Mouse (Mus musculus) WW6 (cell line): Measurements from ENCODE around the gene Med29.
"Not testable (repeated sequence)": the region's sequence is repeated elsewhere in the genome, so short reads cannot be mapped to it uniquely, and the experiment has no call there.

Source experiments
- DNase-seq: peaks from one replicate; pipeline ENCODE4 v3.0.0-alpha.2; 2013; ENCODE audit warnings: low read depth, low spot score

Med29 gene

GRCm38 (mm10) chr7:28398000-28398399, 5.5 kb upstream of the Med29 start:
- DNase-seq, result no peak

DNA sequence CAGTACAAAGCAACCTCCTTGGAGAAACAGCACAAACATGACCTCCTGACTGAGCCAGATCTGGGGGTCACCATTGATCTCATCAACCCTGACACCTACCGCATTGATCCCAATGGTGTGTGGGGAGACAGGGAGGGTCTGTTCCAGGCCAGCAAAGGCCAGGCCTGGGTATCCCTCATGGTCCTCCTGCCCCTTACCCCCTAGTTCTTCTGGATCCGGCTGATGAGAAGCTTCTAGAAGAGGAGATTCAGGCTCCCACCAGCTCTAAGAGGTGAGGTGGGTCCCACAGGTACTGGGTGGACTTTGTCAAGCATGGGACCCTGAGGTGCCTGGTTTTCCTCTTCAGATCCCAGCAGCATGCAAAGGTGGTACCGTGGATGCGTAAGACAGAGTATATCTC, 2.9 kb upstream of the Med29 start:
- no peak for DNase-seq

GRCm38 (mm10) chr7:28393272-28393951, 904 bp upstream of the Med29 start:
- DNase-seq, result no peak

DNA sequence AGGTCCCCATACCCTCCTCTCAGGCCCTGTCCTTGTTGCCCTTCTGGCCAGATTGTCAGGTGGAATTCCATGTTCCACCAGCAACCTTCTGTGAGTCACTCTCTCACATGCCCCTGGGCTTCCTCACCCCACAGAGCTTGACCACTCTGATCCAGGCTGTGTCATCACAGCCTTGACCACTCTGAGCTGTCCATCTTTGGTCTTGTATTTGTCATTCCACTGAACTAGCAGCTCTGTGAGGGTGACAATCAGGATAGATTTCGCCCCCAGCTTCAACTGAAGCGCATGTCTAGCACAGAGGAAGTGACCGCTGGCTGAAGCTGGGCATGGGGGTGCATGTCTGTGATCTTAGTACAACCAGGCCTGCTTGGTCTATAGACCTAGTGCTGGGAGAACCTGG, 2.2 kb downstream of the Med29 start:
- no peak for DNase-seq

GRCm38 (mm10) chr7:28387384-28387783, 5.1 kb downstream of the Med29 start:
- not testable (repeated sequence) for DNase-seq

DNA sequence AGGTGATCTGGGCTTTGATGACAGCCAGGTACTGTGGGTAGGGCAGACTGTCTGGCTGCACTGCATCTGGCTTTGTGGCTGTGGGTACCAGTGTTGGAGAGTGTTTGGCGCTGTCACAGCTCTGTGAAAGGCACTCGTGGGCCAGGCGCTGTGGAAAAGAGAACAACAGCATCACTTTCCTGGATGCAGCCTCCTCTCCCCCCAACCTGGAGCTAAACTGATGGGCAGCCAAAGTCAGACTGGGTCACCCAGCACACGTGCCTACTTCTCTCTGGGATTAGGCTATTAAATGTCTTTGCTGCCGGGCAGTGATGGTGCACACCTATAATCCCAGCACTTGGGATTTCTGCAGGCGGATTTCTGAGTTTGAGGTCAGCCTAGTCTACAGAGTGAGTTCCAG, 5.6 kb downstream of the Med29 start:
- not testable (repeated sequence) for DNase-seq

DNA sequence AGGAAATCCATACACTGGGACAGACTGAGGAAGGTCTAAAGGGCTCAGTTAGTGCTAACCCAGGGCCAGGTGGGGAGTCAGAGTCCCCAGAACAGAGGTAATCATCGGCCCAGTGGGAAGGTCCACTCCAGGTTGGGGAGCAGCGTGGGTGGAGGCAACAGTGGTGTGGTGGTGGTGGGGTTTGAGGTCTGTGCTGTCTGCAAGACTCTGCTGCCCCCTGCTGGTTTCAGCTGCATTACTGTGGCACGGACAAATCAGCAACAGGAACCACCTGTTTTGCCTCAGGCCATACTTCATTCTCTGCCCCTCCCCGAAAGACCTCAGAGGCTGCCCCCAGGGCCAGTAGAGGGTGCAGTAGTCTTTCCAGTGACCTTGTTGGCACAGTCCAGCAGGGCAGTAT, 6.0 kb downstream of the Med29 start:
- no peak for DNase-seq

GRCm38 (mm10) chr7:28386007-28386406, 6.5 kb downstream of the Med29 start:
- no peak for DNase-seq

DNA sequence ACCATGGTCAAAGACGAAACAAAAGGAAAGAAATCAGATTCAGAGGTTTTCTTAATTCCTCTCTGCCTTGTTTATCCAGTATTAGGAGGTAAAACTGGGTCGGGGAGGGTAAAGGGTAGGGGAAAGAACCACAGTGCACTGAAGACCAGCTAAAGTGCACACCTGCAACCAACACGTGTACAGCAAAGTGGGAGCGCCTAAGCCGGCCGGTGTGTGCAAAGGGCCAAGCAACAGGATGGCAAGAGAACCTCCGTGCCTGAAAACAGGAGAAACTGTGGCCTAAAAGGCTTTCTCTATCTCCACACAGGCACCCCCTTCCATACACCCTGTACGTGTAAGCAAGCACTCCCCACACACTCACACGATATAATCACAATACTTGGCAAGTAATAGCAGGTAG, 7.3 kb downstream of the Med29 start:
- DNase-seq, result no peak

- no peak for DNase-seq
Measured at GRCm38 (mm10) chr7:28384162-28384561, 8.3 kb downstream of the Med29 start.

DNA sequence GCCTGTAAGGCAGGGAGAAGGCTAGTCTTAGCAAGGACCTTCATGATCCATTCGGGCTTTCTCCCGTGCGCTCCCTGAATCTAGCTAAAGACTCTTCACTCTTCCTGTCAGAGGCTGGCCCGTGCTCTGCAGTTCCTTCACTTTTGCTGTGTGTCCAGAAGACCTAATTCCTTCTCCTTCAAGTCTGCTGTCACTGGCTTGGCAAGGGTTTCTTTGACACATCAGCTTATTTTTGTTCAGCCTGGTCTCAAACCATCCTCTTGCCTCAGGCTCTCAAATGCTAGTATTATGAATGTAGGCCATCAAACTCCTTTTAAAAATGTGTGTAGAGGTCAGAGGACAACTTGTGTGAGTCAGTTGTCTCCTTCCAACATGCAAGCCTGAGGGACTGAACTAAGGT, 8.9 kb downstream of the Med29 start:
- DNase-seq, result no peak

GRCm38 (mm10) chr7:28382981-28383396, 9.5 kb downstream of the Med29 start:
- no peak for DNase-seq

GRCm38 (mm10) chr7:28382347-28382951, 10.1 kb downstream of the Med29 start:
- no peak for DNase-seq

DNA sequence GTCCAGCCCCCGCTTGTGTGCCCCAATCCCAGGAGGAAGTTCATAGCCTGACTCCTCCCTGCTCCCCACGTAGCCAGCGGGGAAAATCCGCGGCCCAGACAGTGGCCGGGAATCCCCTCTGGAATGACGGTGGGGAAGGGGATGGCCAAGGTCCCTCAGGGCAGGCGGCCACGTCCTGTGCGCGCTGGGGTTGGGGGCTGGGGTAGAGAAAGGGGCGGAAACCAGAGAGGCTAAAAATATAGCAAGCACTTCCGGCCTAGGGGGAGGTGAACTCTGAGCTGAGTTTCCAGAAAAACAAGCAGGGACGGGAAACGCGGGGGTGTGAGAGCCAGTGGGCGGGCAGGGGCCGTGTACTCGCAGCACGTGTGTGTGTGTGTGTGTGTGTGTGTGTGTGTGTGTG, 10.6 kb downstream of the Med29 start:
- no peak for DNase-seq

- no peak for DNase-seq
Measured at GRCm38 (mm10) chr7:28381017-28381790, 11.3 kb downstream of the Med29 start.

DNA sequence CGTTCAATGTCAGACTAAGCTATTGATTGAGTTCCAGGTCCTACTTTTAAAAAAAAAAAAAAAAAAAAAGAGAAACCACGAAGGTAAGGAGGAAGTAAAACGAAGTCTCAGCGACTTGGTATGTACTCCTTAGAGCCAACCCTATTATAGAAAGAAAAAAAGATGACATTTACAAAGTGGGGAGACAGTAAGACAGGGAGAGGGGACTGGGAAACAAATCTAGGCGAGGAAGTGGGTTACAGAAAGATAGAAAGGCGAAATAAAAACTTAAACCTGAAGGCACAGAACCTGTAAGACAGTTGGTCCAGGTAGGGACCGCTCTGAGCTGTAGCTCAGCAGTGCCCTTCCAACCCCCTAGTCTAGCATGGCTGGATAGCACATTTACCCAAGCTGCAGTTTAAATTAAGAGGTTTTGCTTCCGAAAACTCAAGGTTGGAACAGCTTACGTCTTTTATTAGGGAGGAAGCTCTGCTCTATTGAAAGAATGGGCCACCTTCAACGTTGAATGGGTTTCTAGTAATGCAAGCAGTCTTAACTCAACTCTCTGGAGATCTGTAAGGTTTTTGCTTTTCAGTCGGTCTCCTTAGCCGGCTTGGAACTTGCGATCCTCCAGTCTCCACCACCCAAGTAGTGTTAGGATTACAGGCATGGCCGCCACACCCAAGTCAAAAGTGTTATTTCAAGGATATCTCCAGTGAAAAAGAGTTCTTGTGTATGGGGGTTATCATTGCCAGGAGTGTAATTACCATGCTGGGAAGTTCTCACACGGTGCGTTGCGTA, 12.1 kb downstream of the Med29 start, which contains the start of gene Zfp36:
Gene Zfp36, minus strand, starts transcription at position 17 of the 780 bp plus-strand sequence.
- DNase-seq, result no peak

GRCm38 (mm10) chr7:28378769-28379651, 13.5 kb downstream of the Med29 start:
- DNase-seq, result no peak

DNA sequence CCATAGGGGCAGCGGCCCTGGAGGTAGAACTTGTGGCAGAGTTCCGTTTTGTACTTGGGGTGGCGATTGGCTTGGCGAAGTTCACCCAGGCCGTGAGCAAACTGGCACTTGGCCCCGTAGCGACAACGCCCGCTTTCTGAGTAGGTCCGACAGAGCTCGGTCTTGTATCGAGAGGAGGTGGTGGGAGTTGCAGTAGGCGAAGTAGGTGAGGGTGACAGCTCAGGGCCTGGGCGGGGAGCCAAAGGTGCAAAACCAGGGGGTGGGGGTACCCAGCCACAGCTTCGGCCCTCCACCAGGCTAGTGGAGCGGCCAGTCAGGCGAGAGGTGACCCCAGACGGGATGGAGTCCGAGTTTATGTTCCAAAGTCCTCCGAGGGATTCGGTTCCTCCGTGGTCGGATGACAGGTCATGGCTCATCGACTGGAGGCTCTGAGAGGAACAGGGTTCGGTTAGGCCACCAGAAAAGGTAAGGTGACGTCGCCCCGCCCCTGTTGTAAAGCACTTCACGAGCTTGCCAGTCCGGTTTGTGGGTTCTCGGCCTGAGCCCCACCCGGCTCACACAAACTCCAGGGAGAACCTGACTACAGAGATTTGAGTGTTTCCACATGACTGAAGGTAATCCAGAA, 14.3 kb downstream of the Med29 start:
- DNase-seq, result no peak

DNA sequence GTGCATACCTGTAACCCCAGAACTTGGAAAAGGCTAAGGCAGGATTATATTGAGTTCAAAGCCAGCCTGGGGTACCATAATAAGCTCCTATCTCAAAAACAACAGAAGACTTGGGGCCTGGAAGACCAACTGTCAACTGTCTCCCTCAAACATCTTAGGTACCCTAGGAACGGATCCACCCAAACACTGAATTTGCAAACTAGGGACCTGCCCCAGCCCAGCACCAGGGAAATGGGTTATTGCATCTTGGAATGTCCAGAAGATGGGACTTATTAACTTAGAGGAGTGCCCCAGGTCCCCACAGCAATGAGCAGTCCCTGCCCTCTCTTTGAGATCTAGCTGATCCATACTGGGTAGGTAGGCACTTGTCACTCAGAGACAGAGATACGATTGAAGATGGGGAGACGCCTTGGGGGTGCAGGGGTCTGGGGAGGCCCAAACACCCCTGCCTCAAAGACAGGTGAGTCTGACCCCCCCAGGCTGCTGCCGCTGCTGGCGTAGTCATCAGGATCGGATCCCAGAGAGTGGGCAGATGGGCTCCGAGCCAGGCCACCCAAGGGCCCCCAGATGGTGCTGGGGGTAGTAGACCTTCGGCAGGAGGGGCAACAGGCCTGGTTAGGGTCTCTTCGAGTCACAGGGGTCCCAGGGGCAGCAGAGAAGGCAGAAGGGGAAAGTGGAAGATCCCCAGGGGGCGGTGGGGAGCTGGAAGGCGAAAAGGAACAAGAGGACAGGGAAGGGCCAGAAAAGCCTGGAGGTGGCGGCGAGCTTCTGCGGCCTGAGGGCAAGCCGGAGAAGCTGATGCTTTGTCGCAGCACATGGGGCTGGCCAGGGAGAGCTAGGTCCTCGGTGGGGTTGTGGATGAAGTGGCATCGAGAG, 15.1 kb downstream of the Med29 start:
- no peak for DNase-seq
